Mouse (Mus musculus) midbrain, embryonic 12.5 days (tissue): Measurements from ENCODE around the gene Akt2. TPM values are rescaled to one million over a fixed set of nuclear protein-coding genes. Genes with fewer than 3 reads are reported as not detected.

Source experiments
- ATAC-seq: fragments of 200-750 bp; cut with Nextera tagmentation; 2 replicates; pipeline ENCODE4 v1.8.0; 2017; ENCODE audit warnings: low read depth, moderate TSS enrichment, moderate library complexity; ENCODE audit not compliant: low FRiP score
- H3K27ac ChIP-seq: fragments of 300-500 bp; sonication (generic); replicated peaks from 2 replicates; pipeline ENCODE4 v1.5.1; 2016; ENCODE audit warnings: mild to moderate bottlenecking
- H3K27me3 ChIP-seq: fragments of 300-500 bp; sonication (generic); 2 replicates; pipeline ENCODE4 v1.6.1; 2016; ENCODE audit warnings: mild to moderate bottlenecking
- H3K36me3 ChIP-seq: fragments of 300-500 bp; sonication (generic); 2 replicates; pipeline ENCODE4 v1.6.1; 2016
- H3K4me1 ChIP-seq: fragments of 300-500 bp; sonication (generic); 2 replicates; pipeline ENCODE4 v1.6.1; 2016
- H3K4me2 ChIP-seq: fragments of 300-500 bp; sonication (generic); replicated peaks from 2 replicates; pipeline ENCODE4 v1.6.1; 2016; ENCODE audit warnings: mild to moderate bottlenecking, moderate library complexity
- H3K4me3 ChIP-seq: fragments of 300-500 bp; sonication (generic); 2 replicates; pipeline ENCODE4 v1.5.1; 2016; ENCODE audit warnings: mild to moderate bottlenecking
- H3K9ac ChIP-seq: fragments of 300-500 bp; sonication (generic); replicated peaks from 2 replicates; pipeline ENCODE4 v1.6.1; 2016; ENCODE audit warnings: mild to moderate bottlenecking, moderate library complexity
- H3K9me3 ChIP-seq: fragments of 300-500 bp; sonication (generic); 2 replicates; pipeline ENCODE4 v1.6.1; 2016; ENCODE audit warnings: mild to moderate bottlenecking
- WGBS: fragments of 180-500 bp; shearing (Covaris S2); methylation state at CpG from one replicate; pipeline ENCODE4 v1.1.7; 2016; 5-methylcytosine and 5-hydroxymethylcytosine counted together
- polyA plus RNA-seq: library from polyadenylated mRNA; unstranded; fragments of >200 nt; fragmentation: Nextera tagmentation; extraction: Ambion mirVana; gene quantifications from 2 replicates; pipeline ENCODE4 v1.2.1, GENCODE M21; 2016

Akt2 gene
- 79.6 and 90.9 TPM in 2 replicates for polyA plus RNA-seq

DNA sequence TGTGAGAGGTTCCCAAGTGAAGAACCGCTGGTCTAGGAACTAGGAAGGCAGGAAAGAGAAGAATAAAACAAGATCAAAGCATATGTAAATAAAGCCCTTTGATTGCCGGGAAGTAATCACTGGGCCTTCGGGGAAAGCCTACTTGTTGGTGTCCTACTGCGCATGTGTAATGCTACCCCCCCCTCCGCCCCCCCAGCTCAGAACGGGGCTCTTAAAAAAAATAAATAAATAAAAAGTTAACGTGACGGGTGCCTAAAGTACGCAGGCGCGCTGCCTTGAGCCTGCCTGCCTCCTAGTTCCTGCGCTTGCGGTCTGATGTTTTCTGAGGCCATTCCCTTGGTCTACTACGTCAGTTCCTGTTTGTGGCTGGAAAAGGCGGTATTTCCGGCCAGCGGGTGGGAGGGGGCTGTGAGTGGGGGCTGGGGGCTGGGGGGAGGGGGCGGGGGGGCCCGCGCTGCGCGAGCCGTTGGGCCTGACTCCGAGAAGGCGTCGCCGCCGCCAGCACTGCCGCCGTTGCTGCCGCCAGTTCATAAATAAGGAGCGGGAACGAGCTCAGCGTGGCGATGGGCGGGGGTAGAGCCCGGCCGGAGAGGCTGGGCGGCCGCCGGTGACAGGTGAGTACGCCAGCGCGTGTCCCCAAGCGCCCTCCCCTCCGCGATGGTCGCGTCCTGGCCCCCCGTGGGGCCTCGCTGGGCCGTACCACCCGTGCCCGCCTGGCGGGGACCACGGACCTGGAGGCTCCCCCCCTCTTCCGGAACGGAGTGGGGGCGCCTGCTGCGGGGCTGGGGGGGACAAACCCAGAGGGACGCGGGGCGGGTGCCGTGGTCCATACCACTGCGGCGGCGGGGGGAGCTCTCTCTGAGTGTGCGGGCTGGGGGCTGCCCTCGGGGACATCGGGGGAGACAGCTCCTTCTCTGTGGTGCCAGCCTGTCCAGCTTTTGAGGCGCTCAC, at the start of gene Akt2:
Akt2 (plus strand) TSS at position 287 of the 951 bp plus-strand sequence.
- Histone ChIP-seq H3K36me3 (0 out of 2 replicates have a peak, but pooled peaks cover 8% of the 10 kb centered on the region), H3K9me3 (no peaks in the 10 kb centered on the region), H3K4me3 (peak within 1 kb of the TSS; percentile 74), H3K9ac (peak within 1 kb of the TSS; percentile 86), H3K4me1 (peaks cover 18% of the 10 kb centered on the region), H3K27ac (peak within 1 kb of the TSS; percentile 99), H3K27me3 (no peaks in the 10 kb centered on the region), H3K4me2 (peak within 1 kb of the TSS; percentile 71)
- ATAC-seq = peak; percentile 92
- under 1% methylated on average over 68 of the region's 71 CpGs for WGBS

DNA sequence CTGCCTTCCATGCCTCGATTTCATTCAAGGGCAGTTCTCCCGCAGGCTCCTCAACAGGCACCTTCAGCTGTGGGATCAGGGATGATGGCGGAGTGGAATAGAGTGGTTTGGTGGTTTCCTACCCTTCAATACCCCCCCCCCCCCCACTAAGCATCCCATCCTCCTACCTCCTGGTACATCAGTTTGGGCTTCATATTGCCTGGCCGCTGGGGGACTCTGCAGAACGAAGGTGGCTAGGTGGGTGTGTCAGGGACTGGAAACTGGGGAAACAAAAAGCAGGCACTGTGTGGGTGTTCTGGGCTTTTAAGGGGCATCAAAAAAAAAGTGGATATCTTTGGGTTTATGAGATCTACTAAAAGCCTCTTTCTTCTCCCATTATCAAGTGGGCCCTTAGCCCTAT, 49.4 kb upstream of the Akt2 start:
- Histone ChIP-seq H3K4me3 (peak overlapping the region; percentile 56), H3K4me1 (peaks cover 17% of the 10 kb centered on the region), H3K9me3 (no peaks in the 10 kb centered on the region), H3K27me3 (no peaks in the 10 kb centered on the region), H3K4me2 (peak overlapping the region; percentile 73), H3K9ac (peak overlapping the region; percentile 71), H3K27ac (no peak overlapping the region), H3K36me3 (peaks cover 17% of the 10 kb centered on the region)
- no peak for ATAC-seq
- 49% methylated on average over 5 of the region's 5 CpGs for WGBS

DNA sequence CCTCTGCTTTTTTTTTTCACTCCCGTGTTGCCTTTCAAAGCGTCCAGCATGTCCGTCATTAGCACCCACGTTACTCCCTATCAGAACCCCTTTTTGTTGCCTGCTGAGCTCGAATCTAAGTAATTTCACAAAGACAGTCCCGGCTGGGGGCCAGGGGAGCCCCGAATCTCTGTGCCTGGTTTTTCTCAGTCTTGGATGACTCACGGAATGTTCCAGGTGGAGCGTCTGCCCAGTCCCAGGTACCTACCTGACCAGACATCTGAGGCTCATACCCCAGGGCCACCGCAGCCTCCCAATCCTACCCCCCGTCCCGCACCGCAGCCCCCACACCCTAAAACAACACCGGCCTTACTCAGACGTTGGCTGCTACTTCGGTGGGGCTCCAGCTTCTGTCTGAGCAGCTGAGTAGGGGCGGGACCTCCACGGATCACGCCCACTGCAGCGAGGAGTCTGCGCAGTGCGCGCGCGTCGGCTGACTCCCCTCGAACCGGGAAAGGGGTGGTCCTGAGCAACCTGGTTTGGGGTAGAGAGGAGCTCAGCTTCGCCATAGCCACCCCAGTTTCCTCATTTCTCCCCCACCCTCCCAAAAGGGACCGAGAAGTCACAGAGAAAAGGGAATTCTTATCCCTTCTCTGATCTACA, 48.8 kb upstream of the Akt2 start:
- H3K27me3 ChIP-seq = no peaks in the 10 kb centered on the region
- H3K4me3 ChIP-seq = peak overlapping the region; percentile 56
- H3K9me3 ChIP-seq = no peaks in the 10 kb centered on the region
- H3K4me1 ChIP-seq = peaks cover 17% of the 10 kb centered on the region
- peak overlapping the region; percentile 73 for H3K4me2 ChIP-seq
- ATAC-seq = peak; percentile 94
- 4% methylated on average over 30 of the region's 30 CpGs for WGBS
- H3K36me3 ChIP-seq = peaks cover 12% of the 10 kb centered on the region
- 0 out of 2 replicates have a peak overlapping the region, but pooled peaks have one; percentile 15 for H3K27ac ChIP-seq
- H3K9ac ChIP-seq = peak overlapping the region; percentile 71

DNA sequence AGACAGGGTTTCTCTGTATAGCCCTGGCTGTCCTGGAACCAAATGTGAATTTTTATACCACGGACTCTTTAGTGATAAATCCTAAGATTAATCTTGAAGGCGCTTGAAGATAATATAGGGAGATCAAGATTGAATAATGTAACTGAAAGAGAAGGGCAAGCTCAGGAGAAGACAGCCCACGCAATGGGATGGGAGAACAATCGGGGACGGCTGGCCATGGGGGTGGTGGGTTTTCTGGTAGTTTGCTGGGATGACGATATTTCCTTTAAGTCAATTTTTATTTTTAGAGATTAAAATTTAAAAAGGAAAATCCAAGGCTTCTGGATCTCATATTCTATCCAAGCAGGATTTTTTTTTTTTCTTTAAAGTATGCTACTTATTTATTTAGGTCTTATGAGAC, 48.3 kb upstream of the Akt2 start:
- peaks cover 7% of the 10 kb centered on the region for H3K36me3 ChIP-seq
- 62% methylated on average over 6 of the region's 6 CpGs for WGBS
- no peak for ATAC-seq
- no peaks in the 10 kb centered on the region for H3K9me3 ChIP-seq
- 0 out of 2 replicates have a peak overlapping the region, but pooled peaks have one; percentile 15 for H3K27ac ChIP-seq
- no peaks in the 10 kb centered on the region for H3K27me3 ChIP-seq
- peak overlapping the region; percentile 73 for H3K4me2 ChIP-seq
- peak overlapping the region; percentile 56 for H3K4me3 ChIP-seq
- no peak overlapping the region for H3K9ac ChIP-seq
- peaks cover 17% of the 10 kb centered on the region for H3K4me1 ChIP-seq

DNA sequence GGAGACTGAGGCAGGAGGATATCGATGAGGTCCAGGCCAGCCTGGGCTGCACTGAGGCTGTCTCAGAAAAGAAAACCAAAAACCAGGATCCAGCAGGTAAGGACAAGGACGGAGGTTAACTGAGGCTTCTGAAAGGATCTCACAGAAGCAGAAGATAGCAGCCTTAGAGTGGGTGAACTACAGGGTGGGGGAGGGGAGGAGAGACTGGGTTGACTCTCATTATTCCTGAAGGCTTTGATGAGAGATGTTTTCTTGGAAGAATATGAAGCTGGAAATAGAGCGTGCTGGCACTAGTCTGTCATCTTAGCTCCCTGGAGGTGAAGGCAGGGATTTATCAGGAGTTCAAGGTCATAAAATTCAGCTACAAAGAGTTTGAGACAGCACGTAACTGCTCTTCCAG, 47.5 kb upstream of the Akt2 start:
- Histone ChIP-seq H3K9me3 (no peaks in the 10 kb centered on the region), H3K27ac (no peak overlapping the region), H3K4me3 (no peak overlapping the region), H3K36me3 (no peaks in the 10 kb centered on the region; the same call in 1 of the 2 replicates), H3K4me1 (peaks cover 17% of the 10 kb centered on the region), H3K4me2 (no peak overlapping the region), H3K27me3 (no peaks in the 10 kb centered on the region), H3K9ac (no peak overlapping the region)
- no peak for ATAC-seq
- WGBS = 91% methylated on average over 4 of the region's 4 CpGs

DNA sequence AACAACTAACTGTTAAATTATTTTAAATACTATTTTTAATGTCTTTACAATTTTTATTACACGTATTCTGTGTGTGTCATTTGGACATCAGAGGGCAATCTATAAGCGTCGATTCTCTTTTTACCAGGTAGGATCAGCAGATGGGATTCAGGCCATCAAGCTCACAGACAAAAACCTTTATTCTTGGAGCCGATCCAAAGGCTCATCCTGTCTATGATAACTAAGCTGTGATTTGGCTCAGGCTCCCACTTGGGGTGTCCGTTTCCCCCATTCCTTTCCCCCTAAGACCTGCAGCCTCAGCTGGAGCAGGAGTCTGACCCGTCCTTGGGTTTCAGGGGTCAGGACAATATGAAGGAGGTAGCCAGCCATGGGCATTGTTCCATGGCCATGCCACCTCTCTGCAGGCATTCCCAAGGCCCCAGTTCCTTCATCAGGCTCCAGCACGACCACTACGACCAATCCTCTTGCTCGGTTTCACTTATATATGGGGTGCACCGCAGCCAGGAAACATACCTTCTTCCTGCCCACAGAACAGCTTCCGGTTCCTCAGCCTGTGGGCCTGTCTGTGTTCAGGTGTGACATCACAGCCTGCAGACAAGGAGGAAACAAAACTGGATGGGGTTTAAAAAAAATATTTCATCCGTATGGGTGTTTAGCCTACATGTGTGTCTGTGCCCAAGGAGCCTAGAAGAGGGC, 46.5 kb upstream of the Akt2 start:
- Histone ChIP-seq H3K27ac (no peak overlapping the region), H3K4me1 (peaks cover 17% of the 10 kb centered on the region), H3K9ac (no peak overlapping the region), H3K4me2 (no peak overlapping the region), H3K4me3 (no peak overlapping the region), H3K9me3 (no peaks in the 10 kb centered on the region), H3K36me3 (no peaks in the 10 kb centered on the region), H3K27me3 (no peaks in the 10 kb centered on the region)
- no peak for ATAC-seq
- 88% methylated on average over 12 of the region's 12 CpGs for whole genome bisulfite sequencing

DNA sequence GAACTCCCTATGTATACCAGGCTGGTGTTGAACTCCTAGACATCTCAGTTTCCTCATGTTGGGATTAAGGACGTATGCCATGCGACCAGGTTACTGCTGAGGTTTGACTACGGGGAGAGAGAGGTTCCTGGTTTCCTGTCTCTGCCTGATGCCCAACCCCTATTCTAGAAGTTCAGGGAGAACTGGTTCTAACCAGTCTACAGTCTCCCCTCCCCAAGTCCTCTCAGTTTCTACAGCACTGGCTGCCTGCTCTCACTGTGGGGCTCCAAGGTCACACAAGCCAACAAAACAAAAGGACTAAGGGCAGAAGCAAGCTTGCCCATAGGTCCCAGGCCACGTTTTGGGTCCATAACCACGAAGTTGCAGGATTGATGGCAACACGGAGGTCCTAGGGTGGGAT, 41.8 kb upstream of the Akt2 start:
- ATAC-seq = no peak
- H3K4me2 ChIP-seq = no peak overlapping the region
- no peaks in the 10 kb centered on the region for H3K9me3 ChIP-seq
- no peak overlapping the region for H3K9ac ChIP-seq
- no peaks in the 10 kb centered on the region for H3K27me3 ChIP-seq
- no peak overlapping the region for H3K4me3 ChIP-seq
- H3K27ac ChIP-seq = no peak overlapping the region
- no peaks in the 10 kb centered on the region for H3K36me3 ChIP-seq
- H3K4me1 ChIP-seq = peaks cover 14% of the 10 kb centered on the region
- WGBS = 79% methylated on average over 6 of the region's 6 CpGs

DNA sequence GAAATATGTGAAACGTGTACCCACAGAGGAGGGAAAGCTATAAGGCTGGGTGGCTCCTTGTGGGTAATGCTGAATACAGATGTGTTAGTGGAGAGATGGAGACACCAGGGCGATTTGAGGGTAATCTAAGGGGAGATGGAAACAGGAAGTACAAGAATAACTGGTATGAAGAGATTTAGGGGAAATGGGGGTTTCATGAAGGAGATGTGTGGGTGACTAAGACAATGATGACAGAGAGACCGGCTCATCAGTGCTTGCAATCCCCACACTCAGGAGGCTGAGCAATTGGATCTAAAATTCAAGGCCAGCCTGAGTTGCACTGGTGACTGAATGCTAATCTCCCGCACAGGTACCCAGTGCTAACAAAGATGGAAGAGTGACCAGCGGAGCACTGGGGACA, 39.3 kb upstream of the Akt2 start:
- peaks cover 17% of the 10 kb centered on the region for H3K4me1 ChIP-seq
- peak overlapping the region; percentile 84 for H3K4me3 ChIP-seq
- H3K9me3 ChIP-seq = no peaks in the 10 kb centered on the region
- peaks cover 12% of the 10 kb centered on the region; the same call in 1 of the 2 replicates for H3K36me3 ChIP-seq
- peak overlapping the region; percentile 47; the same call in 1 of the 2 replicates for H3K9ac ChIP-seq
- WGBS = 58% methylated on average over 5 of the region's 5 CpGs
- no peak for ATAC-seq
- H3K4me2 ChIP-seq = peak overlapping the region; percentile 82
- H3K27ac ChIP-seq = 0 out of 2 replicates have a peak overlapping the region, but pooled peaks have one; percentile 8
- no peaks in the 10 kb centered on the region for H3K27me3 ChIP-seq

DNA sequence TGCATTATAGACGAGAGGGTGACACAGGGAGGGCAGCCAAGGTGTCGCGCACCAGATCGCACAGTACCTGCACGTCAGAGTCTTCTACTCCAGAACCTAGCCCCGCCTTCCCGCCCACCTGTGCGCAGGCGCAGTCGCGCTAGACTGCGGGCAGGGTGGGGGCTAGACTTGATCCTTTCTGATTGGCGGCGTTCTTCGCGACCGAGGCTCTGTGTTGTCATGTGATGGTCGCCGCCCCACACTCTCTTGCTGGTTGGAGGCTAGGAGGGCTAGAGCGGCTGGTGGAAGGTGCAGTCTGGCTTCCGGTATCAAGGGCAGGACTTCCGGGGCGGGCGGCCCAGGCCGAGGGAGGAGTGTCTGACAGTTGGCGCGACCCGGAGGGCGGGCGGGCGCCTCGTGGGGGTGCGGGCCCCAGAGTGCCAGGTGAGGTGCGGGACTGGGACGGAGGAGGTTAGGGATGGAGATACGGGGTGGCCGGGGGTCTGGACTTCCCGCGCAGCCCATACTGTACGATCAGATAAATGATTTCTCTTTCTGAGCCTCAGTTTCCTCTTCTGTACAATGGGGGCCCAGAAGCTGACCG, 38.3 kb upstream of the Akt2 start, which contains the start of the genes Pld3 and 2310022A10Rik:
Pld3 (minus strand) TSS at position 288 of the 583 bp plus-strand sequence.
2310022A10Rik (plus strand) TSS at position 303 of the 583 bp plus-strand sequence.
- Histone ChIP-seq H3K27me3 (no peaks in the 10 kb centered on the region), H3K9me3 (no peaks in the 10 kb centered on the region), H3K9ac (peak within 1 kb of the TSS; percentile 77), H3K36me3 (peaks cover 12% of the 10 kb centered on the region; the same call in 1 of the 2 replicates), H3K4me2 (peak within 1 kb of the TSS; percentile 82), H3K4me1 (peaks cover 17% of the 10 kb centered on the region), H3K4me3 (peak within 1 kb of the TSS; percentile 84), H3K27ac (0 out of 2 replicates have a peak within 1 kb of the TSS, but pooled peaks have one; percentile 8)
- under 1% methylated on average over 41 of the region's 41 CpGs for WGBS
- ATAC-seq = peak; percentile 100

DNA sequence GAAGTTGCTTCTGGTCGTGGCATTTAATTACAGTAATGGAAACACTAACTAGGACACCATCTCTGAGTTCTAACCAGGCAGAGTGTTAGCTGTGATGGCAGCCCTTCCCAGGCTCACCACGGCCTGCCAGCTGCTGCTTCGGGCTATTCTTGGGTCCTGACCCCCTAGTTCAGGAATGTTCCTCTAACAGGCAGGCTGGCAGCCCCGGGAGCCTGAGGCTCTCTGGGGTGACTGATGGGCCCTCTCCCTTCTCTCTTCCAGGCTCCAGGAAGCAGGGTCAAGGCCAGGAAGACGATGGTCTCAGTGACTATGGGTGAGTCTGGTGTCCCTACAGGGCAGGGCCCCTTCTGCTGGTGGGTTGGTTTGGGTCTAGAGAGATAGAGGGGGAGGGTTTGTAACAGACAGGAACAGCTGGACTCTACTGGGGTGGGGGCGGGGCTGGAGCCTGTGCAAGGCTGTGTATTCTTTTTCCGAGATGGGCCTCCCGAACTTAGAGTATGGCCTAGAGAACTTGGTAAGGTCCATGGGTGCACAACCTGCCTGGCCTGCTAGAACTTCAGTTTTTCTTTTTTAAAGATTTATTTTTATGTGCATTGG, 31.0 kb upstream of the Akt2 start:
- Histone ChIP-seq H3K4me1 (no peaks in the 10 kb centered on the region), H3K4me3 (no peak overlapping the region), H3K27me3 (no peaks in the 10 kb centered on the region), H3K9me3 (no peaks in the 10 kb centered on the region), H3K9ac (no peak overlapping the region), H3K4me2 (no peak overlapping the region), H3K27ac (no peak overlapping the region), H3K36me3 (peaks cover 69% of the 10 kb centered on the region)
- 84% methylated on average over 8 of the region's 8 CpGs for WGBS
- no peak for ATAC-seq

DNA sequence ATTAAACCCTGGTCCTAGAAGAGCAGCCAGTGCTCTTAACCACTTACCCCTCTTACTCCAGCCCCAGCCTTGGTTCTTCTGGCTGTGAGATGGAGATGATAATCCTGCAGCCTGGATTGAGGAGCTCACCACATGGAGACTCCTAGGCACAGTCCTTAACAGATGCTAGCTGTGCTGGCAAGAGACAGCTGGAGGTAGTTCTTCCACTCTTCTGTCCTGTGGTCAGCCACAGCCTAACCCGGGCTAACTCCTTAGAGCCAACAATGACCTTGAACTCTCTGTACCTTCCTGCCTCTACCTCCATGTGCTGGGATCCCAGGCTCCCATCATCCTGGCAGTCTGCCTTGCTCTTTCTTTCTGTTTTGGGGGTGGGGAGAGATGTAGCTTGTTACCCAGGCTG, 30.4 kb upstream of the Akt2 start:
- Histone ChIP-seq H3K27ac (no peak overlapping the region), H3K4me1 (no peaks in the 10 kb centered on the region), H3K36me3 (peaks cover 70% of the 10 kb centered on the region), H3K9me3 (no peaks in the 10 kb centered on the region), H3K4me3 (no peak overlapping the region), H3K9ac (no peak overlapping the region), H3K27me3 (no peaks in the 10 kb centered on the region), H3K4me2 (no peak overlapping the region)
- WGBS = 91% methylated on average over 1 of the region's 1 CpGs
- no peak for ATAC-seq
